Mouse (Mus musculus) left cerebral cortex, adult 9 months (tissue): ENCODE measurements around the gene Arhgap31.

ENCODE experiments used
- DNase-seq, 2 experiments: peaks; one replicate each; pipeline ENCODE4 v3.0.0; 2022; ENCODE audit warnings: low spot score in 2 of 2

Arhgap31 gene

DNA sequence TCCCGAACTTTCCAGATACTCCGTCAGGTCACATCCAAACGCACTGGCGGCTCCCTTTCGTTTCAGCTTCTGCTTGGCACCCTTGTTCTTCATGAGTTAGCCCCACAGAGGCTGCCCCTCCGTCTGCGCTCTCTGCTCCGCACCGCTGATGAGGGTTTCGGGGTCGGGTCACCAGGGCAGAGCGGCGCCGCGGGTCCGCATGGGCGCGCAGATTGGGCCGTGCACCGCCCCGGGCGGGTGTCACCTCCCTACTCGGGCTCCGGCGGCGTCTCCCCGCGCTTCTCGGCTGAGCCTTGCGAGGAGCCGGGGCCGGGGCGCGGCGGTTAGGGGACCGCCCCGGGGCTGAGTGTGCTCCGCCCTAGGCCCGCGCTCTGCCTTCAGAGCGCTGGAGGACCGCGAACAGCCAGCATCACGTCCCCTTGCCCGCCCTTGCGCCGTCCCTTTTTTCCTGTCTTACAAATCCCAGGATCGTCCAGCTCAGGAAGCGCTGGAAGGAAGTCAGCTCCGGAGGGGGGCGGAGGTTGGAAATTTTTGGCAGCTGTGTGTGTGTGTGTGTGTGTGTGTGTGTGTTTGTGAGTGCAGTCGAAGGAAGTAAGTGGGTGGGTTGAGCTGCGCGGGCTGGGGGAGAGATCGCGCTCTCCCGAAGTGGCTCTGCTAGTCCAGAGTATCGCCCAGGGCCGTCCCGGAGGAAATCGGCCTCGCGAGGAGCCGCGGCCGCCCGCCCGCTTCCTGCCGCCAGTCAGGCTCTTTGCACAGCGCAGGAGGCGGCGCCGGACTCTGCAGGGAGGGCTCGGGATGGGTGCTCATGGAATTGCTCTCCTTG is at the start of gene Arhgap31:
TSS of gene Arhgap31 (minus strand) at position 694 of the 823 bp plus-strand sequence.
- DNase-seq = peak in 1 of 2 experiments; percentile 59

DNA sequence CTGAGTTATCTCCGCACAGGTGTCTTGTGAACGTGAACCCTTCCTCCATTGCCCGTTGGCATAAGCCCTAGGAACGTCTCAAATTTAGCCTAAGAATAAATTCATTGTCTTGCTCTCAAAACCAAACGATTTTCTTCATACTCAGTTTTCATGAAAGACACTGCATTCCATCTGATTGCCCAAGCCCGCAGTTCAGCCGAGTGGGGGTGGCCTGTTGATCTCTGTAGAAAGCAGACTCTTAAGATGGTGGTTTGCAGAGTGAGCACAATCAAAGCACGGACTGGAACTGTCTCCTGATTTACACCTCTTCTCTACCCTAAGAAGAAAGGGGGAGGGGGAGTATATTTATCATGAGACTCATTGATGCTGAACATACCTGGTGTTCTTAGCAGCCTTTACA is 49.3 kb upstream of the Arhgap31 start:
- no peak for DNase-seq

DNA sequence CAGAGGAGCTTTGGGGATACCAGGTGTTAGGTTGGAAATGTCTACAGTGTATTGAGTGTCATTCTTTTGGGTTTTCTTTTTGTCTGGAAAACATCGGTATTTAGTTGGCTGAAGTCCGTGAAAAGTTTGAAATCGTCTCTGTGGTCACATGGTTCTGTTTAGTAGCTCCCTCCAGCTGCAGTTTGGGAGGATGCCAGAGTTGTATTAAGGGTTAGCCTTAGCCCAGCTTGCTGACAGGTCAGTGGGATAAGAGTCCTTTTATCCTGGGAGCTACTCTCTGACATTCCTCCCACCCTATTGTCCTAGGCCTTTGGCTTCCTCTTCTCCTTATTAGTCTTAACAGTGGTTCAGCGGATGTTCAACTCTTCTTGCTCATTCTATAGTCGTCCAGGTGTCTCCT is 48.9 kb upstream of the Arhgap31 start:
- DNase-seq = no peak

DNA sequence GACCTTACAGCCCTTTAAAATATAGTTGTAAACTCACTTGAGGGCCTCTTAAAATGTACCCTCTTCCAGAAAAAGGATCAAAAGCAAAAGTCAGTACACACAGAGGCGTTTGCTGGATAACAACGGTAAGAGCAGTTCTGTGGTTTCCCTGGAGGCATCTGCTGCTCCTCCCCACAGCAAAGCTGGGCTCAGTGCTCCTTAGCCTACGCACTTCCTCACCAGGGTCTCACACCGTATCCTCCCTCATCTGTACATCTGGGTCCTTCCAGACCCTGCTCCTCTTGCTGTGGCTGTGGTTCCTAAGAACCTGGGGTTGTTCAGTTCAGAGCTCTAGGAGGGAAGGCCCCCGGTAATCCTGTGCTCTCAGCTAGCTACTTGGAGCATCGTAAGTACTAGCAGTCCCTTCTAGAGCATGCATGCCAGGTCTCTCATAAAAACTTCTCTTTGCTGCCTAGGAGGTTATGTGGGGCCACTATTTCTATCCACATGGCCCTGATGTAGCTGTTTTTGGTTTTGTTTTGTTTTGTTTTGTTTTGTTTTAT is 47.8 kb upstream of the Arhgap31 start:
- DNase-seq = no peak

DNA sequence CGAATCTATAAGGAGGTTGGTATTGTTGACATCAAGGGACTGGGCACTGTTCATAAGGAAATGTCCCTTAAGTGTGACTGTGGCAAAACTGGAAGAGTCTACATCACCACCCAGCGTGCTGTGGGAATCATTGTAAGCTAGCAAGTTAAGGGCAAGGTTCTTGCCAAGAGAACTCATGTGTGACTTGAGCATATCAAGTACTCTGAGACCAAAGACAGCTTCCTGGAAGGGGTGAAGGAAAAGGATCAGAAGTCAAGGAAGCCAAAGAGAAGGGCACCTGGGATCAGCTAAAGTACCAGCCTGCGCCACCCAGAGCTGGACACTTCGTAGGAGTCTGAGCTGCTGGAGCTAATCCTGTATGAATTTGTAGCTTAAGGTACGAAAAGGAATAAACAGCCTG is 47.2 kb upstream of the Arhgap31 start:
- no peak for DNase-seq

DNA sequence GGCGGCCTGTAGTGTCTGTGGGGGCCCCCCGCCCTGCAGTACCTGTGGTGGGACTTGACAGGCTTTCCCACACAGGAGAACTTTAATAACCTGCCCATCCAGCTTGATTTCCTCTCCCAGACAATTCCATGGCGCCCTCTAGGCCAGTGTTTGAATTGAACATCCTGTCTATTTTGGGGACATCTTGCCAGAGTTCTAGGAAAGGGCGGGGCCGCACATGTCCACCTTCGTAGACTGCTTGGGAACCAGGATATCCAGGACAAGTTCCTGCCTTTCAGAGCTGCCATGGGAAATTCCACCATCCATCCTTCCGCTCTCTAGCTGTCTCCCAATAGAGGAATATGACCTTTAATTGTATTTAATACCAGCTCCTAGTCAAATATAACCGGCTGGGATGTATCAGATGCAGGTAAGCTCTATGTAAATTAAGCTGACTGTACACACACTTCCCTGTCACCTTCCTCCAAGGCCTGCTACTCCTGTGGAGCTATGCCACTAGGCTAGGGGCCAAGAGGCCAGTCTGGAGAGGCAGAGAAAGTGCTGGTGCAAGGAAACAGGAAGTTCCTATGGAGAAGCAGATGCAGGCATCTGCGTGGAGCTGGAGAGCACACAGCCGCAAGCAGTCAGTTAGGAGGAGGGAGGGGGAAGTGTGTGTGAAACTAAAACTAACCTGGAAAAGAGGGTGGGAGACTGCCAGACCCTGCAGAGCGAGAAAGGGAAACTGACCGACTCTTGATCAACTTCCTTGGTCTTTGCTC is 45.2 kb upstream of the Arhgap31 start:
- no peak for DNase-seq

DNA sequence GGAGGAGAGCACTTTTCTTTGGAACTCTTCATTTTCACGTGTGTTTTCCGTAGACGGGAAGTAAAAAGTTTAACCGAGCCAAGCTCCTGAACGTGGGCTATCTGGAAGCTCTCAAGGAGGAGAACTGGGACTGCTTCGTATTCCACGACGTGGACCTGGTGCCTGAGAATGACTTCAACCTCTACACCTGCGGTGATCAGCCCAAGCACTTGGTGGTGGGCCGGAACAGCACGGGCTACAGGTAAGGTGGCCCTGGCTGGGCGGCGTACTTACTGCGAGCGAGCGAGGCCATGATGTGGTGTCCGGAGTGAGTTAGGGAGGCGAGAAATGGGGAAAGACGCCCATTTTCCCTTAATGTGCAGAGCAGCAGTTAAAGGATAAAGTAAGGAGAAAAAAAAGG is 44.6 kb upstream of the Arhgap31 start:
- DNase-seq = no peak

DNA sequence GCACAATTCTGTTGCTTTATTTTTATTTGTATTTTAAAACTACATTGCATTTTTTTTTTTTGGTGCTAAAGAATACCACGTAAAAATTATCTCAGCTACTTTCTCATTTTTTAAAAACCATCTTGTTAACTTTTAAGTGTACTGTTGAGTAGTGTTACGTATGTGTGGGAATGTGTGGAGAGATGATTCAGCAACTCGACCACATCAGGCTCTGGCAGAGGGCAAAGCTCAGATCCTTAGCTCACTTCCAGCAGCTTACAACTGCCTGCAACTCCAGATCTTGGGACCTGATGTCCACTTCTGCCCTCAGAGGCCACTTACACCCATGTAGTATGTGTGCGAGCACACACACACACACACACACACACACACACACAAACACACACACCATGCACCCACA is 43.5 kb upstream of the Arhgap31 start:
- no peak for DNase-seq

DNA sequence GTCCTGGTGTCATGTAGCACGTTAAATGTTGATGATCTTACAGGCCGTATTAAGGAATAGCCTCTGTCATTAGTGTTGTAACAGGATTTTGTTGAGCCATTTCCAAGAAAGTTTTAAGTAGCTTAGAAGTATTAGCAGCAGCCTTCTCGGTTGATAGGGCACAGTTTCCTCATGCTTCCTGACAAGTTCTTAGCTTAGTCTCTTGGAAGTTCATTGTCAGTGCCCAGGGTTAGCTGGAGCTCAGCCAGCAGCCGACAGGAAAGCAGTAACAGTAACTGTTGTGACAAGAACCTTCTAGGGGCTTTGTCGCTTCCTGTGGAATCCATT is 43.1 kb upstream of the Arhgap31 start:
- DNase-seq = no peak

DNA sequence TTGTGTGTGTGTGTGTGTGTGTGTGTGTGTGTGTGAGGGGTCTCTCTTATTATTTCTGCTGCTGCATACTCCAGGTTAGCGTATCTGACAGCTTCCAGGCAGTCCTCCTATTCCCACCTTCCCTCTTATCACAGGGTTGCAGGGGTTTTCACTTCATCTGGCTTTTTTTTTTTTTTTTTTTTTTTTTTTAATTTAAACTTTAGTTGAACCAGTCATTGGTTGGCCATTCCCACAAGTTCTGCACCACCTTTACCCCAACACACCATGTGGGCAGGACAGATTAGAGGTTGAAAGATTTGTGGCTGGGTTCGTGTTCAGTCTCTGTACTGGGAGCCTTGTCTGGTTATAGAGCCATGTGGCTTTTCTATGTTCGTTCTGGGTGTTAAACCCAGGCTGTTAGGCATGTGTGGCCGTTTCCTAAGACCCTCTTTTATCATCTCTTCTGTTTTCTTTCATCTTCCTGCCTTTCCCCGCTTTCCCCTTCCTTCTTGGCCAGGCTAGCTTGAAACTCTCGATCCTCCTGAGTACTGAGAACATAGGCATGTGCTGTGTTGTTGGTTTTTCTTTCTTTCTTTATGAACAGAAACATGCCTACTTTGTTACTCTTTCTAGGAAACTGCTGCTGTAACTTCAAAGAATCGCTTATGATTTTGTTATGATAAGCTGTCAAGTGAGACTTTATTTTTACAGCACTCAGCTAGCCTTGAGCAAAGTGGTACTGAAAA is 42.5 kb upstream of the Arhgap31 start:
- no peak for DNase-seq

DNA sequence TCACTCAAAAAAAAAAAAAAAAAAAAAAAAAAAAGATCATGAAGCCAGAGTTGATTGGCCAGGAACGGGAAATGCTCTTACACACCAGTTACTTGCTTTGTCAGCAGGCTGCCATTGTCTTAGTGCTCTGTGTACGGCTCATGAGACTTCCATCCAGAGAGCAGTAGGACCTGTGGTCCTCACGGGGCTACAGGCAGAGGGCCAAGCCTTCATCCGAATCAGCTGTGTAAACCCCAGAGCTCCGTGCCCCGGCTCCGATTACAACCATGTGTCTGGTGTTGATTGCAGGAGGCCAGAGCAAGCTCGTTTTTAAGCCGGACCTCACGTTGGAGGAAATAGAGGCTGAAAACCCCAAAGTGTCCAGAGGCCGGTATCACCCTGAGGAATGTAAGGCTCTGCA is 40.6 kb upstream of the Arhgap31 start:
- no peak for DNase-seq

DNA sequence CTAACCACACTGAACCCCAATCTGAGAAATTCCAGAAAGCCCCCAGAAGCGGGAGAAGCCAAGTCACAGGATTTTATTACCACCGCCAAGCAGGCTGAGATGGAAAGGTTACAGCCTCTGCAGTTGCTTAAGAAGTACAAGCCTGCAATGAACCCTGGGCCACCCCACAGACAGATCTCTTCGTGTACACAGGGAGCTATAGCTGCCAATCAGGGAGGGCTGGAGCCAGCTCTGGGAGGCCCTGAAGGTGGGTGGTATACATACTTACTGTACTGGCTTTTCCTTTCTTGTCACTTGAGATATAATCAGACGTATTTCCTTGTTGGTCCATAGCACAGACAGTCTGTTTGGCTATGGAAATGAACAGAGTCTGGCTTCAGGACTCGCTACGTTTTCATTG is 37.7 kb upstream of the Arhgap31 start:
- no peak for DNase-seq

DNA sequence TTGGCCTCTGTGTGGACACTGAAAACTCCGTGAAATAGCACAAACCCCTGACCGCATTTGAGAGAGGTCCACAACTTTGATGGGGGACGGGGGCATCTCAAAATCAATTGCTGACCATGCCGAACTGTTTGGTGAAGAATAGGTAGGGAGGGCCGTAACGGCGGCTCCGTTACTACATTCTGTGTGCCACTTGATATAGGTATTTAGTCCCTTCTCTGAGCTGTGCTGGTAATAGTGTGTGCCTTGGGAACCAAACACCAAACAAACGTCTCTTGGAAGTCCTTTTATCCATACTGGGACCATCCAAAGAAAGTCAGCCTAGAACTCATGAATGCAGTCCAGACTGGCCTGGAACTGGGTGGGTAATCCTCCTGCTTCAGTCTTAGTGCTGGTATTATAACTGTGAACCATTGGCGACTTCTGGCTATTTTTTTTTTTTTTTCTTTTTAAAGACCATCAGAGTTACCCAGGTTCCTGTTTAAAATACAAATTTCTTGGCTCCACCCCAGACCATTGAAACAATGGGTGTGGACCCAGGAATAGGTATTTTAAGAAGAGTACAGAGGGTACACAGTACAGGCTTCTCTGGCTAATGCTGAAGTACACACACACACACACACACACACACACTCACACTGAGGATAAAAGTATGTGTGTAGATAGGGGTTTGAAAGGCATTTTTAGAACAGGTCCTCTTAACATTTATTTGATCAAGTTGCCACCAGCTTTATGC is 31.0 kb upstream of the Arhgap31 start:
- DNase-seq = no peak

DNA sequence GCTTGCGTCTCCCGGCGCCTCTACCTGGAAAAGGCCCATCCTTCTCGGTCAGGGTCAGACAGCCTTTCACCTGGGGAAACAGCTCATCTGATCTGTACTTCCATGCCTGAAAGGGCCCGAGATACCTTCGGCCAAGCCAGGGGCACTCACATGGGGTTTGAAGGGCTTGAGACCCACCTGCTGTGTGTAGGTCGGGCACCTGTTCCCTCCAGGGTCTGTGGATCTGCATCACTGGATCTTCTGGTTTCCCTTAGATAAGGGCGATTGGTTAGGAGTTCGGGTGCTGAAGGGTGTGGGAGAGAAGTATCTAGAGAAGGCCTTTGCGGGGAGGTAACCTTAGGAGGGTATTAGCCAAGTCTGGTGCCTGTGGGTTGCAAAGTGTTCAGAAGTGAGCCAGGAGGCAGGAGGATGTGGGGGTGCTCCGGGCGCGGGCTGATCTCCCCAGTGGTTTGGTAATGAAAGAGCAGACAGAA is 29.6 kb upstream of the Arhgap31 start:
- DNase-seq = peak in 1 of 2 experiments; percentile 26

DNA sequence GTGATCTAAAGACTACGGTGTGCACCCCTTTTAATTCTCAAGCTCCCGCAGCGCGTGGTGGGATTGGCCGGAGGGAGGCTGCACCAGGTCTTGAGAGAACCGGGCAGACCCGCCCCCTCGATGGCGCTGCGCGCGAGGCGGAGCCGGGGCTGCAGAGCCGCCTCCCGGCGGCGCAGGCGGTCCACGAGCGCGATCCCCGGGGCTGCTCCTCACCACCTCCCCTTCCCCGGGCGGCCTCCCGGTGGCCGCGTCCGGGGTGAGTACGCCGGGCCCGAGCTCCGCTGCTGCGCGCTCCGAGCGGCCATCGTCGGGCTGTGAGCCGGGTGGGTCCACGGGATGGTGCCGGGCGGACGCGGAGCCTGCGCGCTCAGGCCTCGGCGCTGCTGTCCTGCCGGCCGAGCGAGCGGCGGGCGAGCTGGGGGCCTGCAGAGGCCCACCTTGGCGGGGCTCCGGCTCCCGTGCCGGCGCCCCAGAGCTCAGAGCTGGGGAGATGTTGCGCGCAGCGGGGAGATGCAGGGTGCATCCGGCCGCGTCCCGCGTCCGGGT is 29.1 kb upstream of the Arhgap31 start, which contains the start of gene B4galt4:
TSS of gene B4galt4 (plus strand) at position 152 of the 546 bp plus-strand sequence.
- DNase-seq = peak; percentile 48 to 81

DNA sequence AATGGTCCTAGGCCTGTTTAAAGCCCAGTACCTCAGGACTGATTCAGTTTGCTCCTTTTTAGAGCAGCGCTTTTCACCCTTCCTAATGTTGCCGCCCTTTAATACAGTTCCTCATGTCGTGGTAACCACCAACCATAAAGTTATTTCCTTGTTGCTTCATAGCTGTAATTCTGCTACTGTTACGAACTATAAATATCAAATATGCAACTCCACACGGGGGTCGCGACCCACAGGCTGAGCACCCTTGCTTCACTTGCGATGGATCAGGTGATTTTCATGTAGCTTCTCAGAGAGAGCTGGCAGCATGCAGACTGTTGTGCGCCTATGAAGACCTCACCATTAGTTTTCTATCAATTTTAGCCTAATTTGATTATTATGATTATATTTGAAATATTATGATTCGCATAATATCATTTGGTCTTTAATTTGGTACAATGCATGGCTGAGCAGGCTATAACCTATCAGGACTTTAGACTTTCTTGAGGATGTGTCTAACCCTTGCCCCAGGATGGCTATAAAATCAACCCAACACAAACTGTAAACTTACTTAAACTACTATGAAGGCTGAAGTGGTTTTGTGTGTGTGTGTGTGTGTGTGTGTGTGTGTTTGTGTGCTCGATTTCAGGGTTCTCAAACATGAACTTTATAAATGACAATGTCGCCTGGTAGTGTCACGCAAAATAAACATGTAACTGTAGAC is 28.3 kb upstream of the Arhgap31 start:
- no peak for DNase-seq

DNA sequence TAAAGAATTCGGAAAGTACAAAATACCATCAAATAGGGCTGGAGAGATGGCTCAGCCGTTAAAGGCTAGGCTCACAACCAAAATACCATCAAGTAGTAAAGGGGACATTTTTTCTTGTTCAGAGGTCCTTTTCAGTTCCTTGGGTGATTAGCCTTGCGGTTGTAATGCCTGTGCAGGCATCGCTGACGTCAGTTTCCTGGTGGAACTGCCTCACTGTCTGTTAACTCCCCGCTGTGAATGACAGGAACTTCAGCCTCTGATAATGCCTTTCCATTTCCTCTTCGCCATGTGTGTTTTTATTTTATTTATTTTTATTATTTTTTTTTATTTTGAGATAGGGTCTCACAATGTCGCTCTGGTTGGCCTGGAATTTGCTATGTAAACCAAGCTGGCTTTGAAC is 17.8 kb upstream of the Arhgap31 start:
- DNase-seq = no peak

DNA sequence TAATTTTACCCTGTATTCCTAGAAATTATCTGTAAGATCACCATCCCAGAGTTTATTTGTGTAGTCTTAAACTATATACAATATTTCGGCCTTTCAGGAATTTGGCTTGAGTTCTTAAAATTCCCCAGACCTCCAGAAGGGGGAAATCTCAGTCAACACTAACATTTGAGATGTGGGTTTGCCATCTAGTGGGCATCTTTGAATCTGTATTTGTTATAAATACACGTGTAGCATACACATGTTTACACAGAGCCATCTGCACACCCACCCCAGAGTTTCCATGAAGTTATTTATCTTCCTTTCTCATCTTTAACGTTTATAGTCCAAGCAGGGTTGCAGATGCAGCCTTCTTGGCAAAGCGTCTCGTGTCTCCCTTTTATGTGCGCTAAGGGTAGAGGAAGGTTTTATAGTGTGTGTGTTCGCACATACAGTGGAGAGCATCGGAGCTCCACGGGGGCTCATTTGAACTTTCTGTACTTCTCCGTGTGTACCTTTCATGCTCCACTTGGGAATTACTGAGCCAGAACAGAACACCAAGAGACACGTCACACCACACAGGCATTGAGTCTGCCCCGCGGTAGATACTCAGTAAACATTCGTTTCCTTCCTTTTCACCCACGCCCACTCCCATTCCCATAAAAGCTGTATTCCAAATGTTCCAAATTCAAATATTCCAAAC is 16.7 kb upstream of the Arhgap31 start:
- DNase-seq = peak in 1 of 2 experiments; percentile 64

DNA sequence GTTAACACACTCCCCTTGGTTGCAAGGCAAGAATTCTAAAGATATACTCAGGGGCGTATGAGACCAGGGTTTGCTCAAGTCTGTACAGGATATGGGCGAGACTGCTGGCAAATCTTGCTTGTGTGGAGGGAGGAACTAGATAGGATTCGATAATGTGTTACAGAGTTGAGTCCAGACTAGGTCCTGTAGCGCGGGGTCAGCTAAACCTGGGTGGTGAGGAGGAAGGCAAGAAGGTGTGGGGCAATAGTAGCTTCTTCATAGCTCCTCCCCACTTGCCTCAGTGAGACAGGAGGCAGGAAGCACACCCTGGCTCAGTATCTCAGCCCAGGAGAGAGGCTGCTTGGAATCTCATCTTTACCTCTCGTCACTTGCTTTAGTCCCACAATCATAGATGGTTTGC is 16.1 kb upstream of the Arhgap31 start:
- DNase-seq = no peak

DNA sequence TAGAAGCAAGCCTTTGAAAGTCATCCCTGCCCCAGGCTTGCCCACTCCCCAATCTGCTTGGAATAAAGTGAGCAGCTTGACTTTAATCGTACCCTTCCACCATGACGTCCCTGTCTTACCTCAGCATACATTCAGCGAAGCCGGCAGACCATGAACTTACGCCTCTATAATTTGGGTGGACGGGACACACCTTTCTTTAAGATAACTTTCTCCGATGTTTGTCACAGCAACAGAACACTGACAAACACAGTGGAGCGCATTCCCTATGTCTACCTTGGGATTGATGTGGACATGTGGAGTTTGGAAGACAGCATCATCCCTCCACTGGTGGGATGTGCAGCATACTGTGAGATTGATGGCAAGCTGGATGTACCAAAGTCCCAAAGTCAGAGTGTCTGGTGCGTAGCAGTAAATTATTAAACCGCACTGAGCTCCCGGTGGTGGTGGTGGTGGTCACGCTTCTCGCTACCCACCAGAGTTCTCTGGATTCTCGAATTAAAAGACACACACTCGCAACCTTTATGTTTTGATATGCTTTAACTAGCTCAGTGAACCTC is 15.6 kb upstream of the Arhgap31 start:
- no peak for DNase-seq
